Mouse (Mus musculus): ENCODE data around the gene Ptms. TPM values are rescaled to one million over a fixed set of nuclear protein-coding genes. Genes with fewer than 3 reads are reported as not detected.
A peak's percentile ranks its signal among the peaks of the same experiment; 100 is the strongest.

Ptms gene
- total RNA-seq, 2 experiments from 2014 or later = 913 to 1,047 TPM

DNA sequence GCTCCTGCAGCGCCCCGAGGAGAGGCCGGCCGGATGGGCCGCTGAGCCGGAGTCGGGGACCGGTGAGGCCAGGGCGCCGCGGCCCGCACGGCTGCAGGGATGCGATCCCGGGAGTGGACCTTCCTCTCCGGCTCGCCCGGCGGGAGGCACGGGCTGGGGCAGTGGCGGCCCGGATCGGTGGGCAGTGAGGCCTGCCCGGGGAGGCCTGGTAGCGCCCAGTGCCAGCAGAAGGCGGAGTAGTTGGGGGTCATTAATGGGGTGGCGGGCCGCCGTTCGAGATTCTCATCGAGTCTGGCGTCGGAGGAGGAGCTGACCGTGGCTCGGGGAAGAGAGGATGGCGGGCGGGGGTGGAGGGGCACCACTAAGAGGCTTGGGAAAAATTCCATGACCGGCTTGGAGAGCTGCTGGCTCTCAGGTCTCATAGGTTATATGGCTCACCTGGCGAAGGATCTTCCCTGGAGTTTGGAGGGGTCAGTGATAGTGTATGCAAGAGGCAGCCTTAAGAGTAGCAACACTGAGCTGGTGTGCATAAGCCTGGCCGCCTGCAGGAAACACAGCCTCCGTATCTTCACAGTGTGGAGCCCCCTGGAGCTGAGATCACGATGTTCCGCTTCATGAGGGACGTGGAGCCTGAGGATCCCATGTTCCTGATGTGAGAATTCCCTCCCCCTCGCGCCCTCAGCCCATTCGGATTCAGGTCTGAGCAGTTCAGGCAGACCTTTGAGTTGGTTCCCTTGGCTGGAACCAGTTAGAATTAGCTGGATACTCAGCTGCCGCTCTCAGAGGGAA, 11.8 kb upstream of the Ptms start:
- intact Hi-C loops (cut with DNase I) = loop anchor here (1.0 to 5.0 kb wide), 4 partner anchors 14 to 151 kb away; partner anchors contain the start of gene P3h3

DNA sequence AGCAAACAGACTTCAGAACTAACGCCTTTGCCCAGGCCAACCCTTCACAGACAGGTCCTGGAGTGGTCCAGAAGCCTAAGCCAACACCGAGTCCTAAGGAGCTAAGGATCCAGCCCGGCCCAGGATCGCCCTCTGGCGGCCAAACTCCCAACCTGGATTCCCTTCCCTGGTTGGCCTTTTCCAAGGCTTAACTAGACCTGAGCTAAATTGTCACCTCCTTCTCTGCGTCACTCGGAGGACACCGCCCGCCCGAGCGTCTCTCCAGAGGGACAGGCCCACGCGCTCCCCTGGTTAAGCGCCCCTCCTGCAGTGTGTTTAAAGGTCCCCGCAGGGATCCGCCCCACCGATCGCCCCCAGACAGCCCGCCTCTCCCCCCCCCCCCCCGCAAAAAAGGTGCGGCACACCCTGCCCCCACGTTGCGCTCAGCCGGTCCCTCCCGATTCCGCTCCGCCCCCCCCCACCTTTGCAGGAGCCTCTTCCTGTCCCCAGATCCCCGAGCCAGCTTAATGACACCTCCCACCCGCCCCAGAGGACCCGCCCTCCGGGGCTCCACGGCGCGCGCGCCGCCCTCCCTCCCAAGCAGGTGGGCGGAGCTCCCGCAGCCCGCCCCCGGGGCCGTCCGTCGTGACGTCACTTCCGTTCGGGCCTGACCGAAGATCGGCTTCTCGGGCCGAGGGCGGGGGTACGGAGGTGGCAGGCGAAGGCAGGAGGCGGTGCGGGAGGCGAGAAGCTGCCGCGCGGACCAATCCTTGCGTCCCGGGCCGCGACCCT, 11.0 kb upstream of the Ptms start, which contains the start of gene Mlf2:
Mlf2 (plus strand) TSS at position 633 of the 771 bp plus-strand sequence.
- intact Hi-C loops (cut with DNase I) = loop anchor here (1.0 to 5.0 kb wide), 4 partner anchors 14 to 151 kb away; partner anchors contain the start of gene P3h3
- peak; percentile 98 to 99 for DNase-seq (ENCODE audit: low spot score in 2 of 2)

More for the DNA sequence above, 11.8 kb upstream of the Ptms start:
- DNase-seq (ENCODE audit: low spot score in 2 of 2) = no peak

DNA sequence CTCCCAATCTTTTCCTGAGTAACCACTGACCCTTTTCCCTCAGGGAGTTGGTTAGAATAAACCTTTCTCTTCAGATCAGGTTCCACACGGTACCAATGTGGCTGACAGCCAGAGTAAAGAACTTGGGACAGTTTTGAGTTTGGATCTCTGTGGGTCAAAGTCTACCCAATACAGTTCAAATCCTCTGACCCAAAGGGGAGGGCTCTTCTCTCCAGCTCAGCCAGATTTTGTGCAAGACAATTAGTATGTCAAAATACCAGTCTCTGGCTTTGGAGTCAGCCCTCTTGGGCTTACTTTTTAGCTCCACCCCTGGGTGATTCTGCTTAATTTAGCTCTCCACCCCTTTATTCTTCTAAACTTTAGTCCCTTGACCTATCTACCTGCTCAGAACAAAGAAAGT, 10.3 kb upstream of the Ptms start:
- intact Hi-C loops (cut with DNase I) = loop anchor here (2.0 to 5.0 kb wide), 2 partner anchors 73 to 152 kb away; partner anchors contain the start of gene P3h3

DNA sequence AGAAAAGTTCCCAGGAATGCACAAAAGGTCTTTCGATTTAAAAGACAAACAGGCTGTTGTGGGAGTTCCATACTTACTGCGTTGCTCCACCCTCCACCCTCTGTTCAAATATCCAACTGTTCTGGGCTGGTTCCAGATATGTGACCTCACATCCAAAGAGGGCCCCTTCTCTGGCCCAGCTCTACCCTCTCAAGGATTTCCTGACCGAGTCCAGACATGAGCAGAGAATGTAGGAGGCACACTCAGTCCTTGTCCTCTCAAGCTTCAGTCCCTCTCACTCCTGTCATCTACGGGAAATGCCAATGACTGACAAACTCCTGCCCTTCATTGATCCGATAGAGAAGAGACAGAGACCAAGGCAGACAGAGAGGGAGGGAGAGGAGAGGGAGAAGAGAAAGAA, 6.0 kb upstream of the Ptms start:
- intact Hi-C loops (cut with DNase I) = no loop called here
- DNase-seq (ENCODE audit: low spot score in 2 of 2) = no peak

More for the DNA sequence above, 10.3 kb upstream of the Ptms start:
- no peak for DNase-seq (ENCODE audit: low spot score in 2 of 2)

DNA sequence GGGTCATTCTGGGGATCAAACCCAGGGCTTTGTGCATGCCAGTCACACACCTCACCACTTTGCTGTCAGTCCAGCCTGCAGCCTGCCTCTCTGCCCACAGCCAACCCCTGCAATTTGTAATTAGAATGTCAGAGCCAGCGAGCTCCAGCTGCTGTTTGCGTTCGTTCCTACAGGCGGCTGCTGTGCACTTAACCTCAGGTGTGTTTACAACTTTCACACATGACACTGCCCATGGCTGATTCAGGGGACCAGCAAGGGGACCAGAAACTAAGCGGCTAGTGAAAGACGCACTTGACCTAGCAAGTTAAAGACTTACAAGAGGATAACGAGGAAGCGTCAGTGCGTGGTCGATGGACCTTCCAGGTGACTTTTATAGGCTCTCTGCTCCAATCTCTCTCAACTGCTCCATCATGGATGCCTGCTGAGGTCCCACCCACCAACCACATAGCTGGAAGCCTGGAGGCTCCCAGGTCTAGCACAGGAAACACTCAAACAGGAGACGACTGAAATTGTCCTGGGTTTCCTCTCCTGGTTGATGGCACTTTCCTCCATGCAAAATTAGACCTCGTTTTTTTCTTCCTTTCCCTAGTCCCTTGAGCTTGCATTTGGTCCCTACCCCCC, 5.4 kb upstream of the Ptms start:
- intact Hi-C loops (cut with DNase I) = no loop called here
- no peak for DNase-seq (ENCODE audit: low spot score in 2 of 2)

DNA sequence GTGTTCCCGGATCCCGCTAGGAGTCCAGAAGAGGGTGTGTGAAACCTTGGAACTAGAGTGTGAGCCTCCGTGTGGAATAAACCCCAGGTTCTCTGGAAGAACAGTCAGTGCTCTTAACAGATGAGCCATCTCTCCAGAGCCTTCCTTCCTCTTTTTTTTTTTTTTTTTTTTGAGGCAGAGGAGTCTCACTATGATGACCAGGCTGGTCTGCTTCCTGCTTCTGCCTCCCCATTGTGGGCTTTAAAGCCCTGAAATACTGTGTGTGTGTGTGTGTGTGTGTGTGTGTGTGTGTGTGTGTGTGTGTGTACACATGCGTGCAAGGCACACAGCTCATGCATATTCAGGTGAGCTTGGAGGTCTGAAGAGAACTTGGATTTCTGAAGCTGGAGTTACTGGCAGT, 1.6 kb upstream of the Ptms start:
- DNase-seq (ENCODE audit: low spot score in 2 of 2) = no peak
- intact Hi-C loops (cut with DNase I) = no loop called here

DNA sequence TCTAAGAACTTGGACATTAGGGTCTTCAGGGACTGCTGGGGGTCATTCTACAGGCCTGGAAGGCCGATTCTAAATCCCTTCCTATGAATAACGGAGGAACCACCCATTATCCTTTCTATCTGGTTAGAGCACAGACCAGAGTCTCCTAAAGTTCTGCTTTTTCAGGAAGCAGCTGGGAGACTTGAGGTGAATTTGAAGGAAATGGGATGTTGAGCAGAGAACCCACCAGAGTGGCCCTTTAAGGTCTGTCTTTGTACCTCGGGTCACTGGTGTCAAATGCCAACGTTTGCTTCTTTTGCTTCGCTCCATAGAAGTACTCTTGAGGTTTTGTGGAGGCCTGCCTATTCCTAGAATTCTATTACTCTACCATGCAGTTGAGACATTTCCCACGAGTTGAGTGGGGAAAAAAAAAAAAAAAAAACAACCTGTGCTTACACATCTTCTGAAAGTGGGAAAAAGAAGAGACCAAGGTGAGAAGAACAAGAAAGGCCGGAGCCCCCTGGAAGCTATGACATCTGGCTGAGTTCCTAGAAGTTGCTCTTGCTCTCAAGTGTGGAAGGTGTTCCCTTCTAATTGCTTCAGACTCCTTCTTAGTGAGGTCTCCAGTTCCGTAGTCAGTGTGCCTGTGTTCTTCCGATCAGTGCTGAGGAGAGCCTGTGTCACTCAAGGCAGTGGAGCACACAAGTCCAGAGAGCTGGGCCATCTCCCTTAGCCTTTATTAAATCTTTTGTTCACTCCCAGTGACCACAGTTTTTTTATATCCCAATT, 599 bp upstream of the Ptms start:
- intact Hi-C loops (cut with DNase I) = no loop called here
- DNase-seq (ENCODE audit: low spot score in 2 of 2) = no peak

DNA sequence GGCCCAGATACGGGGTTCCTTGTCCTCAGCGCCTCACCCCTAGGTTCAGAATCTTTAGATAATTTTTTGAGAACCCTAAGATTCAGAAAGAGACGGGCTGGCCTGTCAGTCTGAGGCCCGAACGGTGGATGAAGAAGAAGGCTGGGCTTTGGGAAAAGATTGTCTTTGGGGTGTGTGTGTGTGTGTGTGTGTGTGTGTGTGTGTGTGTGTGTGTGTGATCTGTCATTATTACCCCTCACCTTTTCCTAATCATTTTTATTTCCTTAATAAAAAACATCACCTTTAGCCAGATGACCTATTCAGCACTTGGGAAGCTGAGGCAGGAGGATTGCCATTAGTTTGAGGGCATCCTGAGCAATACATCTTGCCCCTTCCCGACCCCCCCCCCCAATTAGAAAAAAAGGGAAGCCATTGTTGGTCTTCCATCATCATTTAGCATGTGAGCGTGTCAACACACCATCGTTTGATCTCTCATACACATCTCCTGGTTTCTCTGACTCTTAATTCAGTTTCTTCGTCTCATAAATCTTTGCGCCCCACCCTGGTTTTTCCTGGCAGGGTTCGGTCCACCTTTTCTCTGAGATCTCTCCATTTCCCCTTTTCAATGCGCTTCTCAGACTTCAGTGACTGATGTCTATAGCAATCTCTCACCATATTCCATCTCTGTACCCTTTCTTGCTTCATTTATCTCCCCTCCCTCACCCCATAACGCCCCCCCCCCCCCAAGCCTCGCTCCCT, 844 bp downstream of the Ptms start:
- intact Hi-C loops (cut with DNase I) = loop anchor here (1.0 to 5.0 kb wide), 3 partner anchors 62 to 168 kb away; partner anchors contain the start of genes P3h3 and Zfp384
- DNase-seq (ENCODE audit: low spot score in 2 of 2) = no peak

DNA sequence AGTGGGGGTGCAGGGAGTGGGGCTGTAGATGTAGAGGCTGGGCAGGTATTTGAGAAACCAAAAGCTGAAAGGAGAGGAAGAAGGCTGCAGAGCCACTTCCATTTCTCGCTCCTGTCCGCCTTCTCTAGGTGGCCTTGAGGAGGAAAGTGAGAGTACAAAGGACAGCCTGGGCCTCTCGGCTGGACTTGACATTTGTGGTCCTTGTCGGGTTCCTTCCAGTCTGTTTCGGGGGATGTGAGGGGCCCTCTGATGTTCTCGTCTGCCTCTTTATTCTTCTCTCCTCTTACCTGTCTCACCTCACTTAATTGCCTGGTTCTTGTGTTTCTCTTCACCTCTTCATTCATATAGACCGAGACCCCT, 1.6 kb downstream of the Ptms start:
- intact Hi-C loops (cut with DNase I) = loop anchor here (1.0 to 5.0 kb wide), 3 partner anchors 61 to 169 kb away; partner anchors contain the start of genes P3h3 and Zfp384
- DNase-seq (ENCODE audit: low spot score in 2 of 2) = no peak

DNA sequence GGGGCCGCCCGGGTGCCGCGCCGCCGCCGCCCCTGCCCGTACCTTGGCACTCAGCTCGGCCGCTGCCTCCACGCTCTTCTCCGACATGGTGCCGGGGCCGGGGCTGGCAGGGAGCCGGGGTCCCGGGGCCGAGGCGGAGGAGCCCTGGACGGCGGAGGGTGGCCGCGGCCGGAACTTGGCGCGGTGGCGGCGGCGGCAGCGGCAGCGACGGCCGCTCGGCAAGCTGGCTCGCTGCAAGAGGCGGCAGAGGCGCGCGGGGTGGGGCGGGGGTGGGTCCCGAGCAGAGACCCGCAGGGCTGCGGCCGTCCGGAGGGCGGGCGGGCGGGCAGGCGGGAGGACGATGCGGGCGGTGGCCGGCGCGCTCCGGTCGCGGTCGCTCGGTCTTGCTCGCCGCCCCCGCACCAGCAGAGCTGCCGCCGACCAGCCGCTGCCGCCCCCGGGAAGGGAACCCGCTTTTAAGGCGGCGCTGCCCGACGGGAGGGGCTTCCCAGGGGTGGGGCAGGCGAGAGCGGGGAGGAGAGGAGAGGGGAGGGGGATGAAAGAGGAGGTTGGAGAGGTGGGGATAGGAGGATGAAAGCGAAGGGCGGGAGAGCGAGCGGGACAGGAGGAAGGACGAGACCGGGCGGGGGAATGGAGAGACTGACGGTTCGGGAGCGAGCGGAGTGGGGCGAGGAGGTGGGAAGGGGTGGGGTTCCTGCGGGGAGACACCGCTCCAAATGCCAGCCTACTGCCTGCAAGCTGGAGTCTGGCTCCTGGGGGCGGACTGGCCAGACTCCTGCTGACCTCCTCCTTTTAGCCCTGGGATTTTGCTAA, 2.2 kb downstream of the Ptms start:
- intact Hi-C loops (cut with DNase I) = loop anchor here (1.0 to 5.0 kb wide), 5 partner anchors 13 to 170 kb away; partner anchors contain the start of genes Mlf2, P3h3 and Zfp384
- peak; percentile 92 to 94 for DNase-seq (ENCODE audit: low spot score in 2 of 2)

DNA sequence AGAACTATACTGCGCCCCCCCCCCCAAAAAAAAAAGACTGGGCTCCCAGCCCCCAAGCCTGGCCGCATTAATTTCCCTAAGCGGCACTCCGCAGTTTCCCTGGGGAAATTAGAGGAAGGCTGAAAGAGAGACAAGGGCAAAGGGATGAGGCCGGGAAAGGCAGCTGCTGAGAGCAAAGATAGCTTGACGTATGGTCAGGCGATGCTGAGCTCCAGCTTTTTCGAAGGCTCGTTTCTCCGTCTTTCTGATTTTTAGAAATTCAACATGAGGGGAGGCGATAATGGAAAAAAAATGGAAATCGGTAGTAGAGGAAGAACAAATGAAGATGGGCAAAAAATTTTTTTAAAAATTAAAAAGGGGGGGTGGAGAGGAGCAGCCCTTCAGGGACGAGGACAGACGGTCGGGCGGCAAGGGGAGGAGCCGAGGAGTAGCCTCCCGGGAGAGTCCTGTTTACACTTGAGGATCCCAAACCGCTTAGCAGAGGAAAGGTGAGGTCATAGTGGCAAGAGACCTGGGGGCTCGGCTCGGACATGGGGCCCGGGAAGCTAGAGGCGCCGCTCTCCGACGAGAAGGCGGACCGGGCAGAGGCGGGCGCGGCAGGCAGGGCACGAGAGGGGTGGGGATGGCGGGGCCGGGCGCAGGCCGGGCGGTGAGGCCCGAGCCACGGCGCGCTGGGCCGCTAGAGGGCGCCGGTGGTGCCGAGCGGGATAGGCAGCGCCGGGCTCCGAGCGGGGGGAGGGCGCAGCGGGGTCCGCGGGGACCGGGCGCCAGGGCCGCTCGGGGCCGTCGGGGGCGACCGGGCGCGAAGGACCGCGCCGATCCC, 3.0 kb downstream of the Ptms start:
- peak; percentile 86 to 93 for DNase-seq (ENCODE audit: low spot score in 2 of 2)
- intact Hi-C loops (cut with DNase I) = loop anchor here (1.0 to 5.0 kb wide), 4 partner anchors 13 to 170 kb away; partner anchors contain the start of genes Mlf2 and Zfp384

DNA sequence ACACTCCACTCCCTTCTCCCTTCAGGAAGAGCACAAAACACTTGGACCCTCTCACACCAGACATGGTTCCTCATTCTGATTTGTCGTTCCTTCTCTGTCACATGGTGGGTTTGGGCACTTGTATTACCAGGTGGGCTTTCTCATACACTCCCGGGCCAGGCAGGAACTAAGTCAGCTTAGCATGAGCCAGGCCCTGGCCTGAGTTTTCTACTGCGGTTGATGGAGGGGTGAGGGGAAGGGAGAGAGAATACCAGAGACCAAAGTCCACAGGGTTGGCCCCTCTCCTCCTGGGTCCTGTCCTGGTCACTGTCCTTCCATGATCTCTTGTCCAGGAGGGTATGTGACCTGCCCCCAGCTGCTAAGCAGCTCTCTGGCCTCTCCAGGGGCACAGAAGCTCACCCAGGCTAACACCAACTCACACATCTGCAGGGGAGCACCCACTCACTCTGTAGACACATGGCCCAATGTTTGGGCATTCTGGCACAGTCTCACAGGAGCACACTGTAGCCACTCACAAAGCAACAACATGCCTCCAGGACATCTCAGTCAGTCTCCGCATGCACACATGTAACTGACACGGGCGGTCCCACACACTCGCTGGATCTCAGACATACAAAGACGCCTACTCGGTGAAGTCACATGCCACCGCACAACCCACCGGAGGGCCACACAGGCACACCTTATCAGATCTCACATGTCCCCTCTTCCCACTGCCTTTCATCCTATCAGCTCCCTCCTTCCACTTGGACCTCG, 3.8 kb downstream of the Ptms start:
- intact Hi-C loops (cut with DNase I) = loop anchor here (5.0 kb wide), 2 partner anchors 91 to 171 kb away; partner anchors contain the start of gene Zfp384
- peak; percentile 75 to 77 for DNase-seq (ENCODE audit: low spot score in 2 of 2)

DNA sequence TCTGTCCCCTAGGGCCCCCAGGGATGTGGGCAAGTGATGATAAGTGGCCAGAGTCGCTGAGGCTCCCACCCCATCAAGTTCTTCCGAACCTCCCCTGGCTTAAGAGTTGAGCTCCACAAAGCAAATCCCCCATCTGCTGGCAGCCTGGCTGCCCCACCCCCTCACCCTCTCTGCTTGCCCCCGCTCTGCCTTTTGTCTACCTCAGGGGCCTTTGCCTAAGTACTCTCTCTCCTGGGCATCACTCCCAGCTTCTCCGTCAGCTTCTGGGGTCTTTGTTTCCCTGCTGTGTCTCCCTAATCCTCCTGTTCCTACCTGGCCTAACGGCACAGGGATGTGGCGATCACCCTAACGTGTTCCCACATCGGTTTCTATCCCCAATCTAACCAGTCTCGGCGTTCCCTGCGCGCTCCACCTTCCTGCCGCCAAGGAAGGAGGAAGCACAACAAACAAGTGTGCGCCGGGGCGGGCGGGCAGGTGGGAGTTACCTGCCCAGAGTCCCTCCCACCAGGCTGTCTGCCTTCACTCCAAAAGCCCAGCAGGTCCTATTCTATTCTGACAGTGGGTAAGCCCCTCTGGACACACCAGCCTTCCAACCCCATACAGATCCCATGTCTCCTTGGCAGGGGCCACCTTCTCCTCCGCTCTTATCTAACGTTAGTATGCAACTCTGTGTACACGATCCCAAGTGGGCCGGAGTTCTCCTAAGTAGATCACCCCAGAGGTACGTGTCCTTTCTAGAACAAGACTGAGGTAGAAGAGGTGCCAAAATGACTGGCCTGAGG, 4.6 kb downstream of the Ptms start:
- intact Hi-C loops (cut with DNase I) = loop anchor here (5.0 kb wide), 2 partner anchors 92 to 172 kb away; partner anchors contain the start of gene Zfp384
- DNase-seq (ENCODE audit: low spot score in 2 of 2) = peak in 1 of 2 experiments; percentile 57

DNA sequence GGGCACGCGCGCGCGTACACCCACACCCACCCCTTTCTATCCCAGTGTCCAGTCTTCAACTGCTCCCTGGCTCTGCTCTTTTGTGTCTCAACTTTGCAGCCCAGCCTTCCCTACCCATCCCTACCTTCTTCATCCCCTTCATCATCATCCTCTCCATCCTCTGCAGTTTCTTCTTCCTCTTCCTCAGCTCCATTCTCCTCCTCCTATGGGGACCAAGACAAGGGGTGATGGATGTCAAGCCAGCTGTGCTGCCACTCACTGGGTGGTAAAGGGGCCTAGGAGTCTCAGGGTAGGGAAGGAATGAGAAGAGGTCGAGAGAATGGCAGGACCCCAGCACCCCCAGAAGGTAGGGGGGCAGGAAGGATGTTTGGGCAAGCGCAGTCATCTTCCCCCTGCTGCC, 5.4 kb downstream of the Ptms start:
- intact Hi-C loops (cut with DNase I) = no loop called here
- DNase-seq (ENCODE audit: low spot score in 2 of 2) = no peak

DNA sequence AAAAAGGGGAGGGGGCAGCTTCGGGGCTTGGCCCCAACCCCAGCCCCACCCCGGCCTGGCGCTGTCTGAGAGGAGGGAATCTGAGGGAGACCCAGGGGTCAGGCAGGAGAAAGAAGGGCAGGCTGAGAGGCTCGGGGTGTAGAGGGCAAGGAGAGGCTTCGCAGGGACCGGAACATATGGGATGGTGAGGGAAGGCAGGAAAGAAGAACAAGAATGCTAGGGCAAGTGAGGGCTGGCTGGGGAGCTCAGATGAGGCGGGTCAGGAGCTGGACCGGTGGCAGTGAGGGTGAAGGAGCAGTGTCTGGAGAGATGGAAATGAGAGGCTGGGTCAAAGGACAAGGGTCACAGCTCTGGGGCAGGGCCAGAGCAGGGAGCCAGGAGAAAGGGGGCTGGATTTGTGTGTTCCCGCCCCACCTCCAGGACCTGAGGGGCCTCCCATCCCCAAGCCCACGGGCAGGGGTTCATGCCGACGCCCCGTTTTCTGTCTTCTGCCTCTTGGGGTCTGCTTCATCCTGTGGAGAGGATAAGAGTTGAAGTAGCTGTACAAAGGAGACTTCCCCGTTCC, 6.1 kb downstream of the Ptms start:
- intact Hi-C loops (cut with DNase I) = no loop called here
- no peak for DNase-seq (ENCODE audit: low spot score in 2 of 2)

Data from left cerebral cortex, postnatal 36 days (tissue).